In genomic region chr7:45403532-45404261, GRCm38 (mm10) we compare ENCODE assay signal across 7 mouse cellular contexts. TPM values are rescaled to one million over a fixed set of nuclear protein-coding genes. Genes with fewer than 3 reads are reported as not detected.
DNase-seq lines count a peak whose midpoint lies in the region; TF ChIP-seq lines count a peak whose summit lies in the region.

No protein-coding gene starts in this region.

- peak; percentile 49 to 51 for DNase-seq in left cerebral cortex, postnatal 14 days (ENCODE audit: low spot score in 2 of 2)
- no peak for DNase-seq in left cerebral cortex, postnatal 36 days (ENCODE audit: low spot score in 2 of 2)
- DNase-seq in ES-E14 (ENCODE audit: low read depth, low spot score): peak; percentile 72
- DNase-seq in adrenal gland, postnatal 14 days: peak; percentile 85
- DNase-seq in forelimb bud, embryonic 11.5 days (ENCODE audit: low read depth, low spot score): peak; percentile 68
- peak; percentile 23 to 31 for DNase-seq in left cerebral cortex, postnatal 25 days (ENCODE audit: low spot score in 2 of 2)
- peak; percentile 83 for DNase-seq in retina, postnatal 1 day

- H3K9me3 ChIP-seq in ES-E14 (ENCODE audit: control insufficient read depth, insufficient read depth, low read depth, low read length): no peaks in the 10 kb centered on the region

- in situ Hi-C loops in ES-E14 (cut with MboI; ENCODE audit: low sequenced_read_pairs in 2 of 2, unreplicated experiment in 2 of 2): no loop called here

- no peak overlapping the region for H3K4me3 ChIP-seq in ES-E14 (ENCODE audit: insufficient read depth in 1 of 2, low read depth in 1 of 2, low read length in 2 of 2, poor library complexity in 1 of 2, severe bottlenecking in 1 of 2)

- no peak overlapping the region for H3K9ac ChIP-seq in ES-E14 (ENCODE audit: insufficient read depth, low read depth, low read length, poor library complexity, severe bottlenecking)

- no peak overlapping the region for H3K27ac ChIP-seq in ES-E14 (ENCODE audit: insufficient read depth, low read depth, low read length, poor library complexity, severe bottlenecking)

- H3K36me3 ChIP-seq in ES-E14 (ENCODE audit: control insufficient read depth, insufficient read depth, low read length, poor library complexity, severe bottlenecking): no peaks in the 10 kb centered on the region

- H3K4me1 ChIP-seq in ES-E14 (ENCODE audit: control insufficient read depth in 2 of 2, insufficient read depth in 2 of 2, low read length in 2 of 2, poor library complexity in 1 of 2): peaks cover 7 to 14% of the 10 kb centered on the region in 2 experiments; a peak in 2 of 4 replicates

- intact Hi-C loops in left cerebral cortex, postnatal 14 days (cut with DNase I): loop anchor here (2.0 kb wide), 1 partner anchor 157 kb away; no protein-coding TSS in a partner anchor
- intact Hi-C loops in left cerebral cortex, postnatal 36 days (cut with DNase I): no loop called here
- intact Hi-C loops in left cerebral cortex, postnatal 25 days (cut with DNase I): loop anchor here (2.0 kb wide), 1 partner anchor 31 kb away; the partner anchor contains the start of gene Gys1

TF ChIP-seq in ES-E14, 5 proteins besides CTCF, POLR2A, EP300 and RAD21:
- TF ChIP-seq HCFC1 (IDR thresholded peaks at IDR 0.05; ENCODE audit: borderline replicate concordance, insufficient read depth, low read length) (no peak), CHD2 (IDR thresholded peaks at IDR 0.05; ENCODE audit: low read depth, low read length) (no peak), ZC3H11A (IDR thresholded peaks at IDR 0.05; ENCODE audit: borderline replicate concordance, low read depth, low read length) (no peak), MAFK (IDR thresholded peaks at IDR 0.05; ENCODE audit: insufficient read depth, low read depth, low read length) (no peak), ZNF384 (IDR thresholded peaks at IDR 0.05; ENCODE audit: low read depth, low read length) (no peak)

RNA-seq across cellular contexts. Expression of gene Kcna7, which starts 1.8 kb away (rescaled TPM):
- under 1 TPM in 1 of 2 experiments, not detected in 1; 0.15 TPM for total RNA-seq in left cerebral cortex, postnatal 14 days (2021)
- not detected for total RNA-seq in left cerebral cortex, postnatal 36 days (2021)
- total RNA-seq in ES-E14 (2012; rRNA removed): 0.85 and 2.3 TPM in 2 replicates
- not detected in 2 replicates for total RNA-seq in adrenal gland, postnatal 14 days (2021)
- total RNA-seq in left cerebral cortex, postnatal 25 days (2021): not detected

RNA-seq across cellular contexts. Expression of gene Snrnp70, which starts 8.2 kb away (rescaled TPM):
- 100 to 1,000 TPM; 373 to 398 TPM for total RNA-seq in left cerebral cortex, postnatal 14 days (2021)
- 100 to 1,000 TPM; 273 to 486 TPM for total RNA-seq in left cerebral cortex, postnatal 36 days (2021)
- total RNA-seq in ES-E14 (2012; rRNA removed): 303 and 310 TPM in 2 replicates
- total RNA-seq in adrenal gland, postnatal 14 days (2021): 265 and 280 TPM in 2 replicates
- 100 to 1,000 TPM; 341 to 386 TPM for total RNA-seq in left cerebral cortex, postnatal 25 days (2021)

RNA-seq across cellular contexts. Expression of gene Ntf5, which starts 9.8 kb away (rescaled TPM):
- not detected for total RNA-seq in left cerebral cortex, postnatal 14 days (2021)
- not detected for total RNA-seq in left cerebral cortex, postnatal 36 days (2021)
- total RNA-seq in ES-E14 (2012; rRNA removed): 2.4 and 3.6 TPM in 2 replicates
- not detected in 2 replicates for total RNA-seq in adrenal gland, postnatal 14 days (2021)
- under 1 TPM in 1 of 2 experiments, not detected in 1; 0.16 TPM for total RNA-seq in left cerebral cortex, postnatal 25 days (2021)

RNA-seq across cellular contexts. Expression of gene Lhb, which starts 16.9 kb away (rescaled TPM):
- total RNA-seq in left cerebral cortex, postnatal 14 days (2021): not detected
- not detected for total RNA-seq in left cerebral cortex, postnatal 36 days (2021)
- 0.37 TPM in 1 of 2 replicates, not detected in the other for total RNA-seq in ES-E14 (2012; rRNA removed)
- total RNA-seq in adrenal gland, postnatal 14 days (2021): not detected in 2 replicates
- not detected for total RNA-seq in left cerebral cortex, postnatal 25 days (2021)

RNA-seq across cellular contexts. Expression of gene Gys1, which starts 30.9 kb away (rescaled TPM):
- 10 to 100 TPM; 14.4 to 16.3 TPM for total RNA-seq in left cerebral cortex, postnatal 14 days (2021)
- total RNA-seq in left cerebral cortex, postnatal 36 days (2021): 10 to 100 TPM; 14.1 to 16.9 TPM
- 26.1 and 26.8 TPM in 2 replicates for total RNA-seq in ES-E14 (2012; rRNA removed)
- 55.4 and 62.8 TPM in 2 replicates for total RNA-seq in adrenal gland, postnatal 14 days (2021)
- 10 to 100 TPM; 15.7 to 16.5 TPM for total RNA-seq in left cerebral cortex, postnatal 25 days (2021)

Comparison
In these comparisons a context has a peak if more than half of its experiments do, and no peak if none do; other contexts are left out.
1. DNase-seq: peak in left cerebral cortex, postnatal 14 days (2 of 2), ES-E14 (single experiment), adrenal gland, postnatal 14 days (single experiment), forelimb bud, embryonic 11.5 days (single experiment), left cerebral cortex, postnatal 25 days (2 of 2) and retina, postnatal 1 day (single experiment); none in left cerebral cortex, postnatal 36 days (0 of 2).